Mouse (Mus musculus) thymus, postnatal 10 days (tissue): Measurements from ENCODE around the gene Mtnr1a.

ENCODE experiments used
- DNase-seq, 2 experiments: peaks; one replicate each; pipeline ENCODE4 v3.0.0; 2021; ENCODE audit warnings: low spot score in 2 of 2

Mtnr1a gene

DNA sequence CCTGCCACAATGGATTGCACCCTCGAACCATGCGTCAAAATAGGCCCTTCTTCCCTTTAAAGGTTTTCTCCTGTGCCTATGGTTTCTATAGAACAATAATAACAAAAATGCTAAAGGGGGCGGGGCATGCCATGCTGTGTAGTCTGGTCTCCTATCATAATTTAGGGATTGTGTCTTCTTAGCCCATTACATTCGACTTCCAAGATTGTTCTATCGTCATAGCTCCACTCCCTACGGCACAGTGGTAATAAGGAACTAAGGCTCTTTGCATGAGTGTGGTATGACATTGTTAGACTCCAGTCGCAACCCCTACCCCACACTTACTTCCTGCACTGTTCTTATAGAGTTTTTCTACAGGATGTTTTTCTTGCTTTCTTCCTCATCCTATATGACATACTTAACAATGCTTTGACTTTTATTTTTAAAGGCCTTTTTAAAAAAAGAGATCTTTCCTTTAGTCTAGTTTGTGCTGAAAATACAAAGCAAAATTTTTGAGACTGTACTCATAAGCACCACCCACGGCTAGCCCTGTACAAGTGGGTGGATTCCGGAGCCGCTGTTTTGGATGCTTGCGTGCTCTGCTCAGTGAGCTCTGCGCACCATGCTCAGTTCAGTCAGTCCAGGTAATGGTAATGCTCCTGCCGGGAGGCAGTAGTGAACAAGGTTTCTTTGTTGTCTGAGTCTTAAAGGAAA is 40.6 kb downstream of the Mtnr1a start:
- no peak for DNase-seq

- DNase-seq = no peak
Measured at GRCm38 (mm10) chr8:45110064-45110812, 41.3 kb downstream of the Mtnr1a start.

DNA sequence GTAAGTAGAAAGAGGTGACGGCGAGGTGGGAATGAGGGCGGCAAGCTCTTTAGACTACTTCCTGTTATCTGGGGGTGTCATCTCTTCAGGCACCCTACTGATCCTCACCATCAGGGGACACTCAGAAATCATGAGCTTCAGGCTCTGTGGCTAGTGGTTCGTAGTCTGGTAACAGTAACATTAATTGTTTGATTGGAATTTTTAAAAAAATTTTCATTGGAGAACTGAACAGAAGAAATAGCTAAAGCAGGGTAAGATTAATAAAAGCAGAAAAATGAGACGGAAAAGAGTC is 41.8 kb downstream of the Mtnr1a start:
- no peak for DNase-seq

DNA sequence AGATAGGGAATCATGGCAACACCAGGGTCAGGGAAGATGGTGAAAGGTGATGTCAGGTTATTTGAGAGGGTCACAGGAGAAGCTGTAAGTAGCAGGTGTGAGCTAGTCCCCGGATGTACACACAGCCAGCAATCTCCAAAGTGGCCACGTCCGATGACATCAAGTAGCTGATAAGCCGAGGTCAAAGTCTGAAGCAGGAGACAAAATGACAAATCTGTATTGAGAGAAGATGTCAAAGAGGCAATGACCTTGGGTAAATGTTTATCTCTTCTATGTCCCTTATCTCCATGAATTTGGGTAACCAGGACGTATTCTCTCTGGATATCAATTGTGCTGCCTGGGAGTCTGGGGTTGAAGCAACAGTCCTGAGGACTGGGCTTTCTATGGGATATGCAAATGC is 42.9 kb downstream of the Mtnr1a start:
- DNase-seq = no peak

DNA sequence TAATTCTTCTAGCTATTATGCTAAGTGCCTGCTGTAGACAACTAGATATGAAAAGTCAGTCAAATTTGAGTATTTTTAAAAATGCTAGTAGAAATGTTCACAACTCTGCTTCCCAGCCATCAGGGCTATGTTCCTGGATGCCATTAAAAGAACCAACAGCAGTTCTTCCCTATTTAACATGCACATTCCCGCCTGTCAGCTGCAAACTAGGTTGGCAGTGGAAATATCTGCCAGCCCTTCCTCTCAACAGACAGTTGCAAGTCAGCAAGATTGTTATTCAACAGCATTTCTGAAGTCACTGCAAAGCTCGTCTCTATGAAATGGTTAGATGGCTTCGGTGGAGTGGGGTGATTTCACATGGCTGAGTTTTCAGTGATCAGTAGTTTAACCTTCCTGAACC is 48.7 kb downstream of the Mtnr1a start:
- DNase-seq = no peak

DNA sequence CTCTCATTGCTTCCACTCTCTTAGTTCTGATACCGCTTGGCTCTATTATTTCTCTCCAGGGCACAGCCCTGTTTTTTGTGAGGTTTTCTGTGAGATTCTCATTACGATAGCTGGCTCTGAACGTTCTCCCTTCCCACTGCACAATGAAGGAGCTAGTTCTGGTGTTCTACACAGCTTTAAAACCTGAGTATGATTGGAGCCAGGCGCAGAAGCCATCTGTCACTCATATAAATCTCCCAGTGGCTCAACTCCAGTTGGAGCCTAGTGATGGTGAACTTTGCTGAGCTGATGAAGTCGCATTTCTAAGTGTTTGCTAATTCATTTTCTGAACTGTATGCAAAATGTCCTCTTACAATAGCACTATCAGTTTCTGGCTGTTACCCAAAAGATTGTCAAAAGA is 56.7 kb downstream of the Mtnr1a start:
- no peak for DNase-seq
